Mouse (Mus musculus): ENCODE results near the gene Slc43a2.

Gene Slc43a2

DNA sequence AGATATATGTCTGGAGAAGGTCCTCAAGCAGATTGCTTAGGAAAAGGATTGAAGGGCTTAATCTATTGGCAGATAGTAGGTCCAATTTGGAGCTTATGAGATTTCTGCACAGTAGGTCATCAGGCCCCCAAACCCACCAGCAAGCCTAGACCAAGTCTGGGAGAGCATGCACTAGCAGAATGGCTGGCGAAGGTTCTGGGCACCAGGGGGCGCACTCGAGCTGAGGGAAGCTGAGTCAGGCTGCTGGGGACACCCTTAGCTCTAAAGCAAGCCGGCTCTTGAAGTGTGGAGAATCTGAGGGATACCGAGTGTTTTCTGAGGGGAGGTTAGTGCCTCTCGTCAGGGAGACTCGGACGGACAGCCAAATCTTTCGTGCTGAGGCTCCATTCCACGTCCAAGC lies 1.2 kb upstream of the Slc43a2 start:
- peak; percentile 100 for DNase-seq

DNA sequence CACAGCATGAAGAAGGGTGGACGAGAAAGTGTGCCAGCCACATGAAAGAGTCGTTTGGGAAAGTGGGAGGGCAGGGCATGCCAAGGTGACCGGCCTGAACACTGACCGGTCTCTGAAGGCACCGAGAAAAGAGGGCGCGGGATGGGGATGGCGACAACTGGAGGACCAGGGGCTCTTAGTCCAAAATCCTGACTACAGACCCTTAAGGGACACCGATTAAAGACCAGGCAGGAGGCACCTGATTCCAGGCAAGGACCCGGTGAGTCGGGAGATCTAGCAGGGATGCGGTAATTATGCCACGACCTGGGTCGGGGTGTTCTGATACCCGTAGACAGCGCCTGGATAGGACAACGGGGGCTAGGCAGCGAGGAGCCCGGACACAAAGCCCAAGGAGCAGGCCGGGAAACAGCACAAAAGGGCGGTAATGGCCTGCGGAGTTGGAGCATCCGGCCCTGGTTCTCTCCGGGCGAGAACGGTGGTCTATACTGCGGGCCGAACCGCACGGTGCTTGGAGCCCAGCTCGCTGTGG lies 585 bp upstream of the Slc43a2 start:
- peak in 1 of 2 experiments; percentile 64 for DNase-seq

DNA sequence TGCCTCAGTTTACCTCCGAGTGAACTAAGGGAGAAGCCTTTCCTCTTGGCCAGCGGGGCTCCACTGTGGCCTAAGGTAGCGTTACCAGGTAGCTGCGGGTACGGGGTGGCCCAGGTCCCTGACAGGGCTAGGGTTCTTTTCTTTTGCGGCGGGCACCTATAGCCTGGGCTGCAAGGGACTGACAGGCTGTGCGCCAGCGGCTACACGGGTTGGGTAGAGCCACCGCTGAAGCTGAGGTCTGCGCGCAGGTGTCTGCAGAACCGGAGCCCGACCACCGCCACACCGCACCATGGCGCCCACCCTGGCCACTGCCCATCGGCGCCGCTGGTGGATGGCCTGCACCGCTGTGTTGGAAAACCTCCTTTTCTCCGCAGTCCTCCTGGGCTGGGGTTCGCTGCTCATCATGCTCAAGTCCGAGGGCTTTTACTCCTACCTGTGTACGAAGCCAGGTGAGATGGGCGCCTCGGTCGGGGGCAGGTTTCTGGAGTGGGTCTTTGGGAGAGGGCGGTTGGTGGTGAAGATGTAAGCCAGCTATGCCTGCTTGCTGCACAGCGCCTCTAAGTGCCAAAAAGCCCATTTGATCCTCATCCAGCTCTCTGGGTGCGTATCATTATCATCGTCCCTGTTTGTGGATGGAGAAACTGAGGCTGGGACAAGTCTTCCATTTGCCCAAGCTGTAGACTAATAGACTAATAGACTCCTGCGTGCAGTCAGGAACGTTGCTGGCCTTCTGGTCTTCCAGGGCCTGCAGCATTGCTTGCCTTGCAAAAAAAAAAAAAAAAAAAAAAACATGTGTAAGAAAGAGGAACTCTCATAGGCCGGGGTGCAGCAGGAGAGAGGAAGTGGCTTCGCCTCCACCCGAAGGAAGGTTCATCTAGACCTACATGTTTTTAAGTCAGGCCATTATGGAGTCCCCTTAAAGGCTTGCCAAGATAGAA lies 1.1 kb downstream of the Slc43a2 start:
- peak; percentile 70 to 71 for DNase-seq

DNA sequence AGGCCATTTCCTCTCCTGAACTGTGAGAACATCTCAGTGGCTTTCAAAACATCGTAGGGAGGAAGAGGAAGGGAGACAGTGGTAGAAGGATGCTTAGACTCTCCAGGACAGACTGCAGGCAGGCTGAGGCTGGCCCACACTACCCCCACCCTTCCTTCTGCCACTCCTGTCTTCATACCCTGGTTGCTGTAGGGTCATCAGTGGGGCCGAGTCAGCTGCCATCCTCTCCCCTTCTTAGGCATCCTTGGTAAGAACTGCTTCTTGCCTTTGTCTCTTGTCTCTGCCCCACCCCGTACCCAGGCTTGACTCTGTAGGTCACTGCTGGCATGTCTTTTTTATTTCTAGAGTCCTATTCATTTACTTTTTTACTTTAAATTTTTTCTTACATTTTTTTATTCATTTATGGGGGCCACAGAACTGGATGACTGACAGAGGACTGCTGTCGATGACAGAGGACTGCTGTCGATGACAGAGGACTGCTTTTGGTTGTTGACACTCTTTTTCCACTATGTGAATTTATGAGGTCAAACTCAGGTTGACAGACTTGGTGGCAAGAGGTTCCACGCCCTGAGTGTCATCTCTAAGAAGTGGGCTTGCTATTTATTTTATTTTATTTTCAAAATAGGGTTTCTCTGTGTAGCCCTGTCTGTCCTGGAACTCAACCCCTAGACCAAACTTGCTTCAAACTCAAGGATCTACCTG lies 2.0 kb downstream of the Slc43a2 start:
- peak in 1 of 2 experiments; percentile 37 for DNase-seq

DNA sequence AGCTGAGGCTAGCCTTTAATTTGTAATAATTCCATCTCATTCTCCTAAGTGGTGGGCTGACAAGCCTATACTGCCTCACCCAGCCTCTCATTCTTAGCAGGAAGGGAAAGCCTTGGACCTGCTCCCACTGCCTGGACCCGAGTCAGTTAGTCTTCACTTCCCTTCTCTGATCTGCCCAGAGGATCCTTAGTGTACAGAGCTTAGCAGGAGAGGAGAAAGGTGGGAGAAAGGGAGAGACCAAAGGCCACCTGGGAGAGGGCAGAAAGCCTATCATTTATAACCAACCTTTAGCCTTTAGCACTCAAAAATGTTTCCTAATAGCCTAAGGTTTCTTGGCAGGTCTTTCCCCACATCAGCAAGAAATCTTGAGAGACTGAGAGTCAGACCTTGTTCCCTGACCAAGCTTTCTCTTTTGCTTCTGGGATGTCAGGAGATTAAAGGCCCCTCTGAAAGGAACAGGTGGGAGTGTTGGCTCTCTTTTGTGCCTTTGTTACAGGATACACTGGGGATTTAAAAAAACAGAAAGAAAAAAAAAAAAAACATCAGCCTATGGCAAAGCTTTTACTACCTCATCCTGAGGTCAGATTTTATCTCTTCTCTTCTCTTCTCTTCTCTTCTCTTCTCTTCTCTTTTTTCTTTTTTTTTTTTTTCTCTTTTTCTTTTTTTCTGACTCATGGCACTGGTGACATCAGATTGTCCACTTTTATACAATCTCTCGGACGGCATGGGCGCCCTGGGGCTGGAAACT lies 3.0 kb downstream of the Slc43a2 start:
- DNase-seq, result peak in 1 of 2 experiments; percentile 65

DNA sequence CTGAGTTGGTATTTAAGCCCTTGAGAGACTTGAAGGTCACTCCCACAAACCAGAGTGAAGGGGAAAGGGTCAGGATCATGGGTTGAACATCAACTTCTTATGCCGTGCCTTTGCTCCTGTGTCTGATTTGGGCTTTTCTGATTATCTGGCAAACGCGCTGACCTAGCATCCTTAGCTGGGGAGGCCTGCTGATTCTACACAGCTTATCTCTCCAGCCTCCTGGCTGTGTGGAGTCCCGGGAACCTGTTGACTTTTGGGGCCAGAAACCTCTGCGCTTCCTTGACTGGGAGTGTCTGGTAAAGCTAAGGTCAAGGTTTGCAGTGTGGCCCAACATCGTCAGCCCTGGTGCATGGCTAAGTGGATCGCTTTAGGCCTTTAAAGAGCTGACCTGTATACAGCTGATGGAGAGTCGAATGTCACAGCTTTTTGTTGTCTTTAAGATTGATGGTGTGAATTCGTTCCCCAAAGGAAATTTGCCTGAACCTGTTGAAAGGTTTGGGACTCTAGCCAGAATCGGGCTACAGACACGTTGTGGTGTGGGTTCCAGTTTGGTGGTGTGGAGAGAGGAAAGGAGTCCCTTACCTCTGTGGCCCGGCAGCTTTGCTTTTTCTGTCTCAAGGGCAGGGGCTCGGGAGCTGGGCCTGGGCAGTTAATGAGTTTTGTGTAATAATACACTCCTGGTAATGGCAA lies 3.8 kb downstream of the Slc43a2 start:
- peak in 1 of 2 experiments; percentile 44 for DNase-seq

DNA sequence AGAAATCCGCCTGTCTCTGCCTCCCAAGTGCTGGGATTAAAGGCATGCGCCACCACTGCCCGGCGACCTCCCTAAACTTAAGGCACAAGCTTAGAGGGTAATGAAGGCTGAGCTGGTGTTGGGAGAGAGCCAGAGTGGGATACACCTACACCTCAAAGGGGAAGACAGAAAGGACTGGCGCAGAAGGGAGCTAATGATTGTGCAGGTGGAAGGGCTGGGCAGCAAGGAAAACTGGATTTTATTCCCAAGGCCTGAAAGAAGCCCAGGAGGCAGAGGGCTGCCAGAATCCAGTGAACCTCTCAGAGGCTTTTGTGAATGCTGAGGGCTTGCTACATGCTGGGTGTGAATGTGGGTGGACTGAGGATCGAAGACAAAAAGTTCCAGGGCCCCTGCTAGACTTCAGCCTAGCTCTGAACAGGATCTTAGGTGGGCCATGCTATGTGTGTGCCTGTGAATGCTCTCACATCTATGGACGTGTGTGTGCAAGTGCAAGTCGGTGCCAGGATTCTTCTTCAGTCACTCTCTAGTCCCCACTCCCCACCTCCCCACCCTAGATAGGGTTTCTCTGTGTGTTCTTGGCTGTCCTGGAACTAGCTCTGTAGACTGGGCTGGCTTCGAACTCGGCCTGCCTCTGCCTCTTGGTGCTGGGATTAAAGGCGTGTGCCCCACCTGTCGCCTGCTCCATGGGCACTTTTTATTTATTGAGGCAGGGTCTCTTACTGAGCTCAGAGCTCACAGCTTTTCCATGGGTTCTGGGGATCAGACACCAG lies 4.9 kb downstream of the Slc43a2 start:
- DNase-seq, result no peak

DNA sequence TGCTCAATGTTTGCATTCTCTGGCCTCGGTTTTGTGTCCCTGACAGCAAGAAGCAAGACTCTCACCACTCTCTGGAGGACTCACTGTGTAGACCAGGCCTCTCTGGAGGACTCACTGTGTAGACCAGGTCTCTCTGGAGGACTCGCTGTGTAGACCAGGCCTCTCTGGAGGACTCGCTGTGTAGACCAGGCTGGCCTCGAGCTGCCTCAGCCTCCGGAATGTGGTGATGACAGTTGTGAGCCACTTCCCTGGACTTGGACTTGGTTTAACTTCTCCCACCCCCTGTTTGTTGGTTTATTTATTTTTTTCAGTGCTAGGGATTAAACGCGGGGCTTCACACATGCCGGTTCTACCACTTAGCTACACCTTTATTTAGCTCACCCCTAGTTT lies 5.5 kb downstream of the Slc43a2 start:
- DNase-seq, result no peak

DNA sequence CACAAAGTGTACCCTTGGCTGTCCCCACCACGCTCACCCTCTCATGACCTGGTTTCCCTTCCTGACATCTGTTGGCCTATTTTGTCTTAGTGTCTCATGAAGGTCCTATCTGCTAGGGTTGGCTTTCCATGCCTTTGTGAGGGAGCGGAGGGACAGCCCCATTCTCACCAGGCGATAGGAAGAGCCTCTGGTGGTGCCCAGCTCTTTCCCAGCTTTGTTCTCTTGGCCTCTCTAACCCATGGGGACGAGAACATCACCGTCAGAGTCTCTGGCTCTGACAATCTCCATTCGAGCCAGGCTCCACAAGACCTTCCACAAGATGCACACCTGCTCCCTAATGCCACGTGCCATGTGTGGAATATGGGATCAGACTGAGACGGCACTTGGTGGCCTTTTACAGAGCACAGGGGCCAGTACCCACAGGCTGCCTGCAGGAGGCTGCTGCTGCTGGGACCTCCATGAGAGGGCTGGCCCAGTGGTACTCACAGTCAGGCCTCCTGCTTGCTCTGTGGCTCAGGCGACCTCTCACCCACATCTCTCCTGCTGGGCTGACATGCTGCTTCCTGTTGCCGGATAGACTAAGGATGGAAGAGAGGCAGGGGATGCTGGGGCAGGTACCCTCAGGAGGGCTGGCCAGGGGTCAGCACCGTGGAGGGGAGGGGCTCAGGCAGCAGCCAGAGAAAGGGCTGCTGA lies 6.1 kb downstream of the Slc43a2 start:
- peak in 1 of 2 experiments; percentile 57 for DNase-seq

DNA sequence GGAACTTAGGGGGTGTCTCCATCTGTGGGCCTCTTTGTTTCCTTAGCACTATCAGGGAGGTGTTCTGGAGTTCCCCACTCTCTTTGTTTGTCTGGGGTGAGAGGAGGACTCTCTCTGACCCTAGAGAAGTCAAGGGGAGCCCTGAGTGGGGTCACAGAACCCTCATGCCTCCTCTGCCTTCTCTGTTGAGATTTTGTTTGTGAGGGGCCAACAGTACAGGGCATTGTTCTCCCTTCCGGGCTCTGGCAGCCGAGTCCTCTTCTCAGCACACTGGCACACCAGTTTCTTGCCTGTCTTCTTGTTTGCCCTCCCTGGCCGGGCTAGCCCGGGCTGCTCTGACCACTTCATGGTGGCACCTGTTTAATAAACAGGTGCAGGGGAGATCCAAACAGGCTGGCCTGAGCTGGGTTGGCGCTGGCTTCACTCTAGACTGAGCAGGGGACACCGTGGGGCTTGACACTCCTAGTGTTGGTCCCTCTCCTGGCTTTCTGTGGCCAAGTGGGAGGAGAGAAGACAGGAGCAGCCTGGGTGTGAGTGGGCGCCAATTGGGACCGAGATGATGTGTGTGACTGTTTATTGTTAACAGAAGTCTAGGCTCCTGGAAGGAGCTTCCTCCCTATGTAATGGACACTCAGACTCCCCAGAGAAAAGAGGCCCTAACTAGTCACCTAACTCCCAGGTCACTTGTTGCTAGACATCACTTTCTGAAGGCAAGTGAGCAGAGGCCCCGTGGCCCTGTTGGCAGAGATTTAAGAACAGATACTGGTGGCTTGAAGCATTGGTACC lies 6.9 kb downstream of the Slc43a2 start:
- peak; percentile 39 to 49 for DNase-seq

DNA sequence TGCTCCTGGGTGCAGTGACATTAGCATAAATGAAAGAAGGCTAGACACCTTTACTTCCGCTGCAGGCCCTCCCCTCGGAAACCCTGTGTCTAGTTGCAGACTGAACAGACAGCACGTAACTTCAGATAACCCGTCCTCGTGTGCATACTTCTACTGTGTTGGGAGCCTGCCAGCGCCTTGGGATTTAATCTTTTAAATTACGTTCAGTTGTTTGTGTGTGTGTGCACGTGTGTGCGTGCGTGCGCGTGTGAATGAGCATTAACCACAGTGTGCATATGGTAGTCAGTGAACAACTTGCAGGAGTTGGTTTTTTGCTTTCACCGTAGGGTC lies 7.4 kb downstream of the Slc43a2 start:
- peak in 1 of 2 experiments; percentile 49 for DNase-seq

DNA sequence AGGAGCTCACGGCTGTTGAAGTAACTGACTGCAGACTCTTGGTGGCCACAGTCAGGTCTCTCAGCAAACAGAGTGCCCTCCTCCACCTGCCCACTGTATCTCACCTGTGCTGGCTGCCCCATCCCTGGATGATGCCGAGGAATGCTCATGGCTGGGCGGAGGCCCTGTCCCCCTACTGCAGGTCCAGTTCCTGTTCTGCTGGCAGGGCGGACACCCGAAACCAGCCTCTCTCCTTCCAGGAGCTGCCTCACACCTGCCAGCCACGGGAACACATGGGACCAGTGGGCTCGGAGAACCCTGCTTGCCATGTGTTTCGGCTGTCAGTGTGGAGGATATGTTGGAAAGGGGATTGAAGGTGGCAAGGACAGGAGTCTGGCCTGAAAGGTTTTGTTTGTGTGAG lies 8.7 kb downstream of the Slc43a2 start:
- DNase-seq, result no peak

DNA sequence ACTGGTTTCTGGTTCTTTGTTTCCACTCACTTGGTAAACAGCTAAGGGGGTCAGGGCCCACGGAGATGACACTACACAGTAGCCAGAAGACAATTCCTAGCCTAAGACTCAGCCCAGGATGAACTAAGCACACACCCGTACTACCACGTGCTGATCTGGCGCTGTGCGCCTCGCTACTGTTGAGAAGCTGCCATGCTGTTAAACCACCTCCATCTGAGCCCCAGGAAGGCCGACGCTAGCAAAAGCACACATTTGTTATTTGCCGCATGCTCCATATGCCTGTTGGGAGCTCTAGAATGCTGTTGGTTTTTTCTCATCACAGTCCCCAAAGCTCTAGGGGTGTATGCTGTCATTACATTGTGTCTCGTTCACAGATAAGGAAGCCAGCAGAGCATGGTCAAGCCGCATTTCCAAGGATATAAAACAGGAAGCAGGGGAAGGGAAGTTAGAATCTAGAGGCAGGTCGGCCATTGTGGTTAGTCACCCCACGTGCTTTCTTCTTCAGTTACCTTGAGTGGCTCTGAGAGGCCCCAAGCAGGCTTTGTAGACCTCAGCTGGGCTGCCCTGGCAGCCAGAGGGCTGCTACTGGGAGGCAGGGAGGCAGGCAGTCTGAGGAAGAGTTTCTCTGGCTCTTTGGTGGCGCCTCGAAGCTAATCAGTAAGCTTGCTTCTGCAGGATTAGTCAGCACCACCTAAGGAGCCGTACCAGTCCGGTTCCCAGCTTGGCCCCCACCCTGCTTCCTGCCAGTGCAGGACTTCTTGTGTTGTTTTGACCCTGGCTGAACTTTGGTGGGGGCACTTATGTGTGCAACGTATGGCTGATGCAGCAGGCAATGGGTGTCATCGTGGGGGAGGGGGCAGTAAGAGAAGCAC lies 9.5 kb downstream of the Slc43a2 start:
- DNase-seq, result peak in 1 of 2 experiments; percentile 46

DNA sequence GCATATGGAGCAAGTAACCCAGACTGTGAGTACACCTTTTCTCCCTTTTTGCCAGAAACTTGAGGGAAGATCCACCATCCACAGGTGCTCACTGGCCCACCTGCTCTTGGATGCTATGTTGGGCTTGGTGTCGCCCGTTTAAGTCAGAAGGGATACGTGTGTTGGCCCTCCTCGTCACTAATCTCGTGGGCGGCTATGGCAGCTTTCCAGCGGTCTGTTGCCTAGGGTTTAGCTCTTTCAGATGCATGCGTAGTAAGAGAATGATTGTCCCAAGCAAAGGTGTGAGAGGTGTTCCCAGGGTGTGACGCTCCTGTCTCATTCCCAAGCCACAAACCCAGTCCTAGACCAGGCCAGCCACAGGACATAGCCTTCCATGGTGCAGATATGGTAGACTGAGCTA lies 13.2 kb downstream of the Slc43a2 start:
- peak; percentile 46 to 55 for DNase-seq

DNA sequence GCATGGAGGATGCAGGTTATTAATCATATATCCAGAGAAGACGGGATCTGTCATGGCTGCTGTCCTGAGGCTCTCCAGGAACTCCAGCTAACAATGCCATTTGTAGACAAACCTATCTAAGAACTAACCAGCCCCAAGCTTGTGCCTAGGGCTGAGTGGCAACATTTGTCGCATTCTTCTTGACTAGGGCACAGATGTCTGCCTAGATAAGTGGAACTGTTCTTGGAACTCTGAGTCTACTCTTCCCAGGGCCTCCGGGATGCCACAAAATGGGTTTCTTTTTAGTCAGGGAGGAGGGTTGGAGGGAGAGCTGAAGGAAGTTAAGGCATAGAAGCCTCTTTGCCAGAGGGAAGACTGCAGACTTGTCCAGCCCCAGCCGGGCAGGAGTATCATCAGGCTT lies 14.6 kb downstream of the Slc43a2 start:
- no peak for DNase-seq

DNA sequence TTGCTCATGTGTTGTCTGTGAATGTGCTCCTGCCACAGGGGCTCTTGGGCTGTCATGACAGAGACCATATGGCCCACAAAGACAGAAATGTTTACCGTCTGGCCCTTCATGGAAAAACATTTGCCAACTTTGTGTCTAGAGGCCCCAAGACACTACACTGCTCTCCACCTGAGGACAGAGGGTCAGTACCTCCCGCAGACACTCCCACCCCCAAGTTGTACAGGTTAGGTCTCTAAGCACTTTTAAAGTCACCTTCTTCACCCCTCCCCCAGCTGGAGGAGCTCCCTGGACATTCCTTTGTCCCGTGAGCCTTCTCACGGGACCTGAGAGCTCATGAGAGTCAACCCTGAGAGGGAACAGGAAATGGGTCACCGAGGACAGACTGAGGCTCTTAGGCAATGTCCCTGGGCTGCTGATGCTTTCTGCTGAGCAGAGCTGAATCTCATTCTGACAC lies 18.2 kb downstream of the Slc43a2 start:
- peak; percentile 25 to 50 for DNase-seq

DNA sequence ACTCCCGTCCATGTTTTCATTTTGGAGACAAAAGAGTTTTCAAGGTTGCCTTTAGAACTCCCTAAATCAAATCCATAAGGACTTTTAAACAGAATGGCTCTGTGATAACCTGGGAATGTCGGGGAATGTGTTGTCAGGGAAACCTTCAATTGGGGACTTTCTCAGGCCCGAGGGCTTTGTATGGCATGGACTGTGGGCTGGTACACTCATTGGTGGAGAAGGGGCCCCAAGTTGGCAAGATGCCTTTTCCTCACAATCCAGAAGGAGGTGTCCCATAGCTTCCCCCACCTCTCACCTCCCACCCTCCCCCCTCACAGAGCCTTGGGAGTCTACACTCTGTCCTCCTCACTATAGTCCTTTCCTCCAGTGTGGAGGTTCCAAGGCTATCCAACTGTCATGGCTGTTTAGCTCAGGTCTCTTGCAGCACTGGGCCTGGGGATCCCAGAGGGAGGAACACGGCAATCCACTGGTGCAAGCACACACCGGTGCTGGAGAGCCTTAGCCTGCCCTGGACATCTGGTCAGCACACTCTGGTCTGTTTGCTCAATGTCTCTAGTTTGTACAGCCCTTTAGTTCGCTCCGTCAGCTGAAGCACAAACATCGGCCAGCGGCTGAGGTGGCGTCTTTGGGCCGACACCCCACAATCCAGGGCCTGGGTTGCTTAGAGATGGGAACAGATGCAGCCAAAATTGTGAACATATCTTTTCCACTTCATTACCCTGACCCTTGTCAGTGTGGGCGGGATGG lies 18.9 kb downstream of the Slc43a2 start:
- DNase-seq, result peak in 1 of 2 experiments; percentile 22

DNA sequence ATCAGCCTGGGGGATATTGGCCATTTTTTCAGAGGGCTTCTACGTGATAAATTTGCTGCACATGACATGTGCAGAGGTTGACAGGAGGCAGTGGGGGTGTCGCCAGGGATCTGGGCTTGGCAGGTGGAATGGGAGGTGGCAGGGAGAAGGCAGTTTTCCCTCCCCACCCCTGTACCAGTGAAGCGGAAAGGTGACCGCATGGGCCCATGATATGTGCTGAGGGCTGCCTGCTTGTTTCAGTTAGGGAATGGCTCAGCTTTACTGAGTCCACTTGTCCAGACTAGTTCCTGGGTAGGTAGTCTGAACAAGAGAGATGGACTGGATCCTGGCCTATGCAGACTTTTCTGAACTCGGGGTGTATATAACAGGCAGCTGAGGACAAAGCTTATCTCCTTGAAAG lies 19.8 kb downstream of the Slc43a2 start:
- DNase-seq, result peak; percentile 29 to 38

All from cerebellum, postnatal 14 days (tissue).